In the genomic region with DNA sequence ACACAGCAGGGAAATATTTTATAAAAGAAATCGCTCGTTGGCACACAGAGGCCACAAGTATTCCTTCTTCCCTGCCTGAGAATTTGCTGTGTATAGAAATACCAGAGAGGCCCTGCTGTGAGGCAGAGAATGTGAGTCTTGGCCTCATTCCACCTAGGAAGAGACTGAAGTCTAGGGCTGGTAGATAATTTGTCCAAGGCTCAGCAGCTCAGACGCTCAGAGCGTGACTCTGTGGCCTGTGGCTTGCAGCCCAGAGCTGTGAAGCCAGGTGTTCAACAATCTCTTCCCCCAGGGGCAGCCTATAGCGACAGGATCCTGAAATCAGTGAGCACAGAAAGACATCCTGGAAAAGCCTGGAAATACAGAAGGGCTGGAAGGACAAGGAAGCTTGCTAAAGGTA, we compare ENCODE assay signal across 12 mouse cellular contexts. TPM values are rescaled to one million over a fixed set of nuclear protein-coding genes. Genes with fewer than 3 reads are reported as not detected.
DNase-seq lines count a peak whose midpoint lies in the region; ATAC-seq and TF ChIP-seq lines count a peak whose summit lies in the region.
"Had no signal": no experiment of that assay in that cellular context is flagged by ENCODE, and none has a peak within 500 bp of the region (broad histone marks: within the 10 kb centered on the region; RNA-seq: fewer than 3 reads in every experiment).

No protein-coding gene starts in this region.

- no peak for TF ChIP-seq CTCF in heart, adult 2 months (IDR thresholded peaks at IDR 0.05)
- no peak for TF ChIP-seq CTCF in Patski (IDR thresholded peaks at IDR 0.05)

- peak; percentile 65 for ATAC-seq in heart, embryonic 16.5 days (replicated peaks; ENCODE audit: extremely low read depth, insufficient read depth, low FRiP score)
- peak; percentile 93 for ATAC-seq in Patski

- no peak for DNase-seq in heart, adult 2 months
- DNase-seq in 3T3-L1 (ENCODE audit: low read depth, low spot score) (peak; percentile 56), Patski (ENCODE audit: low read depth, low spot score) (peak; percentile 82)
- DNase-seq in kidney, adult 9 months, result peak; percentile 58
- DNase-seq in gastrocnemius, postnatal 25 days, result no peak
- no peak for DNase-seq in layer of hippocampus, postnatal 10 days (ENCODE audit: low spot score in 2 of 2)
- no peak for DNase-seq in gastrocnemius, adult 18-20 months (ENCODE audit: low spot score)
- DNase-seq: gastrocnemius, postnatal 36 days had no signal

- 17% methylated on average over 5 of the region's 5 CpGs for WGBS in heart, embryonic 16.5 days
- 16% methylated on average over 5 of the region's 5 CpGs for WGBS in heart, adult 2 months

- intact Hi-C loops in heart, adult 2 months (cut with DNase I), result no loop called here

- no peak for TF ChIP-seq EP300 in heart, adult 2 months (IDR thresholded peaks at IDR 0.05; ENCODE audit: insufficient read depth, low read depth, low read length)

- no peaks in the 10 kb centered on the region for H3K9me3 ChIP-seq in heart, embryonic 16.5 days (replicated peaks; ENCODE audit: control insufficient read depth, low read length)
- H3K9me3 ChIP-seq: G1E had no signal

- CTCF ChIA-PET in Patski (lab: Charles Lee), result interaction anchor here (1.3 to 2.2 kb wide), 2 partner anchors 14 to 15 kb away, joined by 3 to 5 read pairs; no protein-coding TSS in a partner anchor

- peaks cover 7% of the 10 kb centered on the region; the same call in 1 of the 2 replicates for H3K4me1 ChIP-seq in heart, embryonic 16.5 days (ENCODE audit: control insufficient read depth, insufficient read depth, low read length)
- H3K4me1 ChIP-seq in heart, adult 2 months (ENCODE audit: control insufficient read depth, insufficient read depth, low read length), result no peaks in the 10 kb centered on the region

- H3K27me3 ChIP-seq in heart, embryonic 16.5 days (ENCODE audit: control insufficient read depth, insufficient read depth, low read length), result no peaks in the 10 kb centered on the region
- H3K27me3 ChIP-seq in heart, adult 2 months (ENCODE audit: control insufficient read depth, insufficient read depth, low read length), result no peaks in the 10 kb centered on the region
- no peaks in the 10 kb centered on the region for H3K27me3 ChIP-seq in Patski

- H3K9ac ChIP-seq in heart, embryonic 16.5 days (ENCODE audit: low read length), result no peak overlapping the region
- H3K9ac ChIP-seq in heart, adult 2 months (ENCODE audit: low read depth, low read length), result no peak overlapping the region

- no peak overlapping the region for H3K4me3 ChIP-seq in heart, embryonic 16.5 days (ENCODE audit: low read length)
- H3K4me3 ChIP-seq in heart, adult 2 months, result no peak overlapping the region
- H3K4me3 ChIP-seq: left cerebral cortex, adult 2 months had no signal

- POLR2A ChIA-PET in Patski (lab: Charles Lee), result interaction anchor here (0.5 kb wide), 1 partner anchor 29 kb away, joined by 3 read pairs; no protein-coding TSS in a partner anchor

- H3K27ac ChIP-seq in heart, embryonic 16.5 days (ENCODE audit: low read length), result no peak overlapping the region
- H3K27ac ChIP-seq in heart, adult 2 months, result no peak overlapping the region
- H3K27ac ChIP-seq: left cerebral cortex, adult 2 months had no signal

- H3K4me2 ChIP-seq in heart, embryonic 16.5 days (ENCODE audit: low read depth, low read length), result no peak overlapping the region

- H3K36me3 ChIP-seq in heart, embryonic 16.5 days (ENCODE audit: control insufficient read depth, insufficient read depth), result no peaks in the 10 kb centered on the region
- no peaks in the 10 kb centered on the region for H3K36me3 ChIP-seq in heart, adult 2 months (ENCODE audit: control insufficient read depth, insufficient read depth, low read length)
- H3K36me3 ChIP-seq: G1E had no signal

- TF ChIP-seq POLR2A in heart, adult 2 months (IDR thresholded peaks at IDR 0.05; ENCODE audit: insufficient read depth, low read depth, low read length), result no peak

- H3K79me2 ChIP-seq in heart, adult 2 months (replicated peaks; ENCODE audit: control insufficient read depth, insufficient read depth, low read length), result no peaks in the 10 kb centered on the region

- in situ Hi-C loops in Patski (cut with MboI; ENCODE audit: low pct_unique_long_range_greater_than_20kb), result no loop called here

RNA-seq across cellular contexts. Expression of a gene that starts 26.2 kb away (rescaled TPM):
- not detected in 2 replicates for polyA plus RNA-seq in heart, embryonic 16.5 days (2015; fragmentation: Nextera tagmentation; extraction: Ambion mirVana)
- not detected for total RNA-seq in heart, adult 2 months (2021)
- not detected in 2 replicates for polyA plus RNA-seq in heart, adult 2 months (2012; rRNA removed)
- polyA plus RNA-seq in Patski (2021), result not detected
- total RNA-seq in gastrocnemius, postnatal 25 days (2021), result not detected
- 1 to 10 TPM in 1 of 2 experiments, under 1 TPM in 1; 0.56 to 1.0 TPM for total RNA-seq in layer of hippocampus, postnatal 10 days (2021)
- total RNA-seq in gastrocnemius, adult 18-20 months (2021), result not detected
- total RNA-seq: G1E; gastrocnemius, postnatal 36 days; neutrophil, adult 5-6 weeks had no signal
- polyA plus RNA-seq: G1E had no signal

Comparison
In these comparisons a context has a peak if more than half of its experiments do, and no peak if none do; other contexts are left out.
1. DNase-seq: peak in 3T3-L1 (single experiment), Patski (single experiment) and kidney, adult 9 months (single experiment); none in heart, adult 2 months (0 of 2), gastrocnemius, postnatal 25 days (single experiment), layer of hippocampus, postnatal 10 days (0 of 2) and gastrocnemius, adult 18-20 months (single experiment).